Comparison of ENCODE assay signal across 7 mouse cellular contexts in genomic region chr16:97534448-97534847, GRCm38 (mm10). TPM values are rescaled to one million over a fixed set of nuclear protein-coding genes. Genes with fewer than 3 reads are reported as not detected.
DNase-seq lines count a peak whose midpoint lies in the region; ATAC-seq lines count a peak whose summit lies in the region.

No protein-coding gene starts in this region.

- H3K4me2 ChIP-seq in midbrain, embryonic 13.5 days (replicated peaks): 0 out of 2 replicates have a peak overlapping the region, but pooled peaks have one; percentile 13

- H3K9me3 ChIP-seq in midbrain, embryonic 13.5 days: no peaks in the 10 kb centered on the region

- H3K36me3 ChIP-seq in midbrain, embryonic 13.5 days: no peaks in the 10 kb centered on the region

- no peak overlapping the region for H3K4me3 ChIP-seq in midbrain, embryonic 13.5 days (replicated peaks)

- H3K9ac ChIP-seq in midbrain, embryonic 13.5 days (replicated peaks): peak overlapping the region; percentile 32; the same call in 1 of the 2 replicates

- no peak for ATAC-seq in midbrain, embryonic 13.5 days

- DNase-seq in layer of hippocampus, adult 11-12 months (ENCODE audit: low spot score): peak; percentile 13
- no peak for DNase-seq in layer of hippocampus, adult 9-10 months (ENCODE audit: low spot score)
- peak; percentile 11 to 23 for DNase-seq in cerebellum, postnatal 14 days
- peak; percentile 14 for DNase-seq in heart, postnatal 4 days
- DNase-seq in spleen, adult 18-20 months: no peak
- DNase-seq in adrenal gland, adult 18-20 months (ENCODE audit: low spot score in 2 of 2): no peak

- WGBS in midbrain, embryonic 13.5 days: 44% methylated on average over 1 of the region's 1 CpGs

- 0 out of 2 replicates have a peak overlapping the region, but pooled peaks have one; percentile 51 for H3K27ac ChIP-seq in midbrain, embryonic 13.5 days

- H3K4me1 ChIP-seq in midbrain, embryonic 13.5 days (replicated peaks): peaks cover 28% of the 10 kb centered on the region

- H3K27me3 ChIP-seq in midbrain, embryonic 13.5 days: no peaks in the 10 kb centered on the region

RNA-seq across cellular contexts. Expression of gene Fam3b, which starts 19.8 kb away (rescaled TPM):
- not detected for total RNA-seq in heart, postnatal 4 days (2021)
- polyA plus RNA-seq in midbrain, embryonic 13.5 days (2015; fragmentation: Nextera tagmentation; extraction: Ambion mirVana): not detected in 2 replicates
- total RNA-seq in adrenal gland, adult 18-20 months (2021): not detected

Comparison
In these comparisons a context has a peak if more than half of its experiments do, and no peak if none do; other contexts are left out.
1. DNase-seq: peak in layer of hippocampus, adult 11-12 months (single experiment), cerebellum, postnatal 14 days (2 of 2) and heart, postnatal 4 days (single experiment); none in layer of hippocampus, adult 9-10 months (single experiment), spleen, adult 18-20 months (0 of 2) and adrenal gland, adult 18-20 months (0 of 2).